Mouse (Mus musculus) lung, postnatal 0 days (tissue): ENCODE data around the gene Ly6g6c. TPM values are rescaled to one million over a fixed set of nuclear protein-coding genes. Genes with fewer than 3 reads are reported as not detected.

Source experiments
- ATAC-seq: fragments of 200-750 bp; cut with Nextera tagmentation; 2 replicates; pipeline ENCODE4 v1.8.0; 2017; ENCODE audit warnings: moderate library complexity
- DNase-seq: peaks from one replicate; pipeline ENCODE4 v3.0.0-alpha.2; 2016; ENCODE audit warnings: low spot score
- H3K27ac ChIP-seq: fragments of 300-500 bp; sonication (generic); 2 replicates; pipeline ENCODE4 v1.5.1; 2014; ENCODE audit warnings: antibody characterized with exemption, mild to moderate bottlenecking, low read length, mixed read lengths
- H3K27me3 ChIP-seq: fragments of 300-500 bp; sonication (generic); replicated peaks from 2 replicates; pipeline ENCODE4 v1.6.1; 2014; ENCODE audit warnings: low read length, mixed read lengths; ENCODE audit not compliant: insufficient read depth
- H3K36me3 ChIP-seq: fragments of 300-500 bp; sonication (generic); 2 replicates; pipeline ENCODE4 v1.6.1; 2014; ENCODE audit warnings: low read length, mixed read lengths; ENCODE audit not compliant: insufficient read depth
- H3K4me1 ChIP-seq: fragments of 300-500 bp; sonication (generic); 2 replicates; pipeline ENCODE4 v1.6.1; 2014; ENCODE audit warnings: antibody characterized with exemption, low read depth, low read length, mixed read lengths; ENCODE audit not compliant: insufficient read depth
- H3K4me2 ChIP-seq: fragments of 300-500 bp; sonication (generic); replicated peaks from 2 replicates; pipeline ENCODE4 v1.6.1; 2014; ENCODE audit warnings: low read depth, mild to moderate bottlenecking, low read length, moderate library complexity, mixed read lengths
- H3K4me3 ChIP-seq: fragments of 300-500 bp; sonication (generic); 2 replicates; pipeline ENCODE4 v1.5.1; 2014; ENCODE audit warnings: low read depth, low read length
- H3K9ac ChIP-seq: fragments of 300-500 bp; sonication (generic); replicated peaks from 2 replicates; pipeline ENCODE4 v1.6.1; 2014; ENCODE audit warnings: low read depth, mild to moderate bottlenecking
- H3K9me3 ChIP-seq: fragments of 300-500 bp; sonication (generic); 2 replicates; pipeline ENCODE4 v1.6.1; 2016; ENCODE audit warnings: low read length, mixed read lengths
- CTCF ChIP-seq: IDR thresholded peaks from 2 replicates; pipeline ENCODE4 v1.5.1; 2016; ENCODE audit warnings: antibody characterized with exemption, mild to moderate bottlenecking
- EP300 ChIP-seq: IDR thresholded peaks from 2 replicates; pipeline ENCODE4 v1.6.1; 2016; ENCODE audit warnings: antibody characterized with exemption, mild to moderate bottlenecking, control low read depth
- WGBS: fragments of 180-500 bp; shearing (Covaris S2); extraction: QIAGEN DNeasy Blood & Tissue Kit; methylation state at CpG from one replicate; pipeline ENCODE4 v1.1.7; 2014; 5-methylcytosine and 5-hydroxymethylcytosine counted together
- polyA plus RNA-seq: library from polyadenylated mRNA; unstranded; fragments of >200 nt; fragmentation: Nextera tagmentation; extraction: Ambion mirVana; gene quantifications from 2 replicates; pipeline ENCODE4 v1.2.1, GENCODE M21; 2015

Gene Ly6g6c
- polyA plus RNA-seq, 1 experiment from 2014 or later, result 4.9 TPM

- H3K27ac ChIP-seq, result no peak overlapping the region
- H3K9me3 ChIP-seq, result no peaks in the 10 kb centered on the region
- no peaks in the 10 kb centered on the region for H3K4me1 ChIP-seq
- WGBS, result 88% methylated on average over 14 of the region's 14 CpGs
- no peaks in the 10 kb centered on the region for H3K27me3 ChIP-seq
- no peak for TF ChIP-seq CTCF
- no peak for TF ChIP-seq EP300
- no peak for DNase-seq
- no peak overlapping the region for H3K9ac ChIP-seq
- no peak for ATAC-seq
- H3K4me3 ChIP-seq, result no peak overlapping the region
- no peak overlapping the region for H3K4me2 ChIP-seq
- peaks cover 29% of the 10 kb centered on the region for H3K36me3 ChIP-seq
Observed at GRCm38 (mm10) chr17:35092403-35093198, 27.4 kb downstream of the Ly6g6c start.

- no peak overlapping the region for H3K27ac ChIP-seq
- ATAC-seq, result no peak
- no peak overlapping the region for H3K4me2 ChIP-seq
- H3K9me3 ChIP-seq, result no peaks in the 10 kb centered on the region
- TF ChIP-seq EP300 (no peak), CTCF (no peak)
- peaks cover 39% of the 10 kb centered on the region for H3K36me3 ChIP-seq
- 83% methylated on average over 15 of the region's 15 CpGs for WGBS
- H3K4me1 ChIP-seq, result no peaks in the 10 kb centered on the region
- no peaks in the 10 kb centered on the region for H3K27me3 ChIP-seq
- no peak overlapping the region for H3K9ac ChIP-seq
- no peak for DNase-seq
- H3K4me3 ChIP-seq, result no peak overlapping the region
Observed at GRCm38 (mm10) chr17:35094475-35095365, 29.5 kb downstream of the Ly6g6c start.

- ATAC-seq (no peak), DNase-seq (no peak)
- Histone ChIP-seq H3K9ac (no peak overlapping the region), H3K36me3 (peaks cover 41% of the 10 kb centered on the region), H3K4me3 (no peak overlapping the region), H3K27me3 (no peaks in the 10 kb centered on the region), H3K4me2 (no peak overlapping the region), H3K4me1 (no peaks in the 10 kb centered on the region), H3K9me3 (no peaks in the 10 kb centered on the region), H3K27ac (no peak overlapping the region)
- TF ChIP-seq CTCF, result no peak
- no peak for TF ChIP-seq EP300
- 88% methylated on average over 11 of the region's 12 CpGs for WGBS
Observed at GRCm38 (mm10) chr17:35096597-35096996, 31.4 kb downstream of the Ly6g6c start.

GRCm38 (mm10) chr17:35097164-35097655 lies 32.0 kb downstream of the Ly6g6c start:
- no peak overlapping the region for H3K9ac ChIP-seq
- ATAC-seq (no peak), DNase-seq (no peak)
- no peak overlapping the region for H3K4me2 ChIP-seq
- H3K36me3 ChIP-seq, result peaks cover 45% of the 10 kb centered on the region
- no peak overlapping the region for H3K27ac ChIP-seq
- WGBS, result 88% methylated on average over 12 of the region's 12 CpGs
- no peaks in the 10 kb centered on the region for H3K4me1 ChIP-seq
- no peak overlapping the region for H3K4me3 ChIP-seq
- TF ChIP-seq CTCF, result no peak
- no peak for TF ChIP-seq EP300
- H3K9me3 ChIP-seq, result no peaks in the 10 kb centered on the region
- H3K27me3 ChIP-seq, result no peaks in the 10 kb centered on the region

GRCm38 (mm10) chr17:35100196-35100765 lies 35.1 kb downstream of the Ly6g6c start:
- no peaks in the 10 kb centered on the region for H3K9me3 ChIP-seq
- TF ChIP-seq EP300 (no peak), CTCF (no peak)
- ATAC-seq (no peak), DNase-seq (no peak)
- no peaks in the 10 kb centered on the region for H3K27me3 ChIP-seq
- 63% methylated on average over 10 of the region's 10 CpGs for WGBS
- no peak overlapping the region for H3K9ac ChIP-seq
- no peak overlapping the region for H3K27ac ChIP-seq
- peaks cover 48% of the 10 kb centered on the region for H3K36me3 ChIP-seq
- H3K4me3 ChIP-seq, result no peak overlapping the region
- H3K4me2 ChIP-seq, result no peak overlapping the region
- no peaks in the 10 kb centered on the region for H3K4me1 ChIP-seq

- H3K4me3 ChIP-seq, result no peak overlapping the region
- ATAC-seq, result no peak
- TF ChIP-seq EP300, result no peak
- TF ChIP-seq CTCF, result no peak
- no peaks in the 10 kb centered on the region for H3K27me3 ChIP-seq
- H3K9me3 ChIP-seq, result no peaks in the 10 kb centered on the region
- no peak for DNase-seq
- WGBS, result 81% methylated on average over 11 of the region's 11 CpGs
- no peak overlapping the region for H3K9ac ChIP-seq
- H3K4me1 ChIP-seq, result no peaks in the 10 kb centered on the region
- no peak overlapping the region for H3K27ac ChIP-seq
- H3K36me3 ChIP-seq, result peaks cover 46% of the 10 kb centered on the region
- H3K4me2 ChIP-seq, result no peak overlapping the region
Observed at GRCm38 (mm10) chr17:35101161-35101560, 36.0 kb downstream of the Ly6g6c start.
